Mouse (Mus musculus) stomach, embryonic 16.5 days (tissue): ENCODE data around the gene Slc39a13. TPM values are rescaled to one million over a fixed set of nuclear protein-coding genes. Genes with fewer than 3 reads are reported as not detected.
"Not testable (repeated sequence)": the region's sequence is repeated elsewhere in the genome, so short reads cannot be mapped to it uniquely, and the experiment has no call there.

Experiments used
- ATAC-seq: fragments of 200-750 bp; cut with Nextera tagmentation; 2 replicates; pipeline ENCODE4 v1.8.0; 2017; ENCODE audit warnings: moderate number of reproducible peaks, moderate TSS enrichment; ENCODE audit not compliant: insufficient read depth, low FRiP score
- H3K27ac ChIP-seq: fragments of 300-500 bp; sonication (generic); 2 replicates; pipeline ENCODE4 v1.5.1; 2014; ENCODE audit warnings: low read length
- H3K27me3 ChIP-seq: fragments of 300-500 bp; sonication (generic); 2 replicates; pipeline ENCODE4 v1.6.1; 2014; ENCODE audit warnings: low read length, control low read depth, mixed read lengths; ENCODE audit not compliant: control insufficient read depth, insufficient read depth
- H3K36me3 ChIP-seq: fragments of 300-500 bp; sonication (generic); 2 replicates; pipeline ENCODE4 v1.6.1; 2014; ENCODE audit warnings: low read length; ENCODE audit not compliant: control insufficient read depth, insufficient read depth
- H3K4me1 ChIP-seq: fragments of 300-500 bp; sonication (generic); 2 replicates; pipeline ENCODE4 v1.6.1; 2014; ENCODE audit warnings: low read length, control low read depth, mixed read lengths; ENCODE audit not compliant: control insufficient read depth, insufficient read depth
- H3K4me2 ChIP-seq: fragments of 300-500 bp; sonication (generic); 2 replicates; pipeline ENCODE4 v1.6.1; 2014; ENCODE audit warnings: low read depth, low read length, mixed read lengths
- H3K4me3 ChIP-seq: fragments of 300-500 bp; sonication (generic); replicated peaks from 2 replicates; pipeline ENCODE4 v1.5.1; 2014; ENCODE audit warnings: mild to moderate bottlenecking, low read length
- H3K9ac ChIP-seq: fragments of 300-500 bp; sonication (generic); 2 replicates; pipeline ENCODE4 v1.6.1; 2014; ENCODE audit warnings: low read length
- H3K9me3 ChIP-seq: fragments of 300-500 bp; sonication (generic); replicated peaks from 2 replicates; pipeline ENCODE4 v1.6.1; 2016; ENCODE audit warnings: low read length, control low read depth; ENCODE audit not compliant: control insufficient read depth
- WGBS: fragments of 180-500 bp; shearing (Covaris S2); extraction: QIAGEN DNeasy Blood & Tissue Kit; methylation state at CpG from one replicate; pipeline ENCODE4 v1.1.7; 2014; 5-methylcytosine and 5-hydroxymethylcytosine counted together
- polyA plus RNA-seq: library from polyadenylated mRNA; unstranded; fragments of >200 nt; fragmentation: Nextera tagmentation; extraction: Ambion mirVana; gene quantifications from 2 replicates; pipeline ENCODE4 v1.2.1, GENCODE M21; 2015

Gene Slc39a13
- polyA plus RNA-seq, 1 experiment from 2014 or later: 43.7 TPM

GRCm38 (mm10) chr2:91026491-91026890 is 43.7 kb downstream of the Slc39a13 start:
- Histone ChIP-seq H3K4me2 (no peak overlapping the region), H3K4me1 (no peaks in the 10 kb centered on the region), H3K36me3 (no peaks in the 10 kb centered on the region), H3K9me3 (no peaks in the 10 kb centered on the region), H3K27me3 (no peaks in the 10 kb centered on the region), H3K4me3 (no peak overlapping the region), H3K27ac (no peak overlapping the region), H3K9ac (no peak overlapping the region)
- 81% methylated on average over 1 of the region's 1 CpGs for WGBS
- no peak for ATAC-seq

DNA sequence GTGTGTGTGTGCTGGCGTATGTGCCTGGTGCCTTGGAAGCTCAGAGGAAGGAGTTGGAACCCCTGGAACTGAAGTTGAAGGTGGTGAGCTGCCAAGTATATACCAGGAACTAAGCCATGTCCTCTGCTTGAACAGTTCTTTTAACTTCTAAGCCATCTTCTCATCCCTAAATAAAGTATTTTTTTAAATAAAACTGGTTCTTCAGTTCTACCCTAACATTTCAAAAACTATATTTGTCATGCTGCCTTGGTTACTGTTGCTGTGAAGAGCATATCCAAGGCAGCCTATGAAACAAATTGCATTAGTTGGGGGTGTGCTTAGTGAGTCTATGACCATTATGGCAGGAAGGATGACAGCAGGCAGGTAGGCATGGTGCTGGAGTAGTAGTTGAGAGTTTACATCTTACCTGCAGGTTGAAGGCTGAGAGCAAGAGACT is 45.1 kb downstream of the Slc39a13 start:
- 93% methylated on average over 1 of the region's 1 CpGs for WGBS
- Histone ChIP-seq H3K27ac (no peak overlapping the region), H3K9me3 (no peaks in the 10 kb centered on the region), H3K27me3 (no peaks in the 10 kb centered on the region), H3K36me3 (no peaks in the 10 kb centered on the region), H3K4me3 (no peak overlapping the region), H3K9ac (no peak overlapping the region), H3K4me1 (no peaks in the 10 kb centered on the region), H3K4me2 (no peak overlapping the region)
- no peak for ATAC-seq

- 92% methylated on average over 1 of the region's 1 CpGs for WGBS
- ATAC-seq: no peak
Observed at GRCm38 (mm10) chr2:91023956-91024355, 46.3 kb downstream of the Slc39a13 start.

DNA sequence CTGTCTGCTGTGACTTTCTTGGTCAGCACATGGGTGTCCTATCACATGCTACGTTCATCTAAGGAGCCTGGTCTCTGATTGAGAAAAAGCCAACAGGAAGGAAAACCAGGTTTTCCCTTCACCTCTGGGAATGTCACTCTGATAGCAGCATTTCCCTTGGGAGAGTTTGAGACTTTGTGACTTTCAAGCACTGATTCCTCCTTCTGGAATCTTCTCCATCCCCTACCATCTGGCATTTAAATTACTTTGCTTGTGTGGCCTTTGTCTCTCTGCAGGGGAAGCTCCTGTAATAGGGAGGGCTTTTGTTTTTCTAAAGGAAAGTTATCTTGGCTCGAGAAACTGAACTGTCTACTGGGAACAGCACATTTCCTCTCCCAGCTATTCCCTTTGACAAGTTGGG is 47.1 kb downstream of the Slc39a13 start:
- Histone ChIP-seq H3K36me3 (no peaks in the 10 kb centered on the region), H3K27me3 (no peaks in the 10 kb centered on the region), H3K9ac (no peak overlapping the region), H3K9me3 (no peaks in the 10 kb centered on the region), H3K27ac (no peak overlapping the region), H3K4me3 (no peak overlapping the region), H3K4me2 (no peak overlapping the region), H3K4me1 (no peaks in the 10 kb centered on the region)
- 71% methylated on average over 2 of the region's 2 CpGs for WGBS
- ATAC-seq: no peak

More at GRCm38 (mm10) chr2:91023956-91024355, 46.3 kb downstream of the Slc39a13 start:
- no peaks in the 10 kb centered on the region for H3K9me3 ChIP-seq
- no peak overlapping the region for H3K4me3 ChIP-seq
- no peaks in the 10 kb centered on the region for H3K36me3 ChIP-seq
- H3K4me2 ChIP-seq: no peak overlapping the region
- no peaks in the 10 kb centered on the region for H3K27me3 ChIP-seq
- H3K4me1 ChIP-seq: no peaks in the 10 kb centered on the region
- no peak overlapping the region for H3K9ac ChIP-seq
- no peak overlapping the region for H3K27ac ChIP-seq

DNA sequence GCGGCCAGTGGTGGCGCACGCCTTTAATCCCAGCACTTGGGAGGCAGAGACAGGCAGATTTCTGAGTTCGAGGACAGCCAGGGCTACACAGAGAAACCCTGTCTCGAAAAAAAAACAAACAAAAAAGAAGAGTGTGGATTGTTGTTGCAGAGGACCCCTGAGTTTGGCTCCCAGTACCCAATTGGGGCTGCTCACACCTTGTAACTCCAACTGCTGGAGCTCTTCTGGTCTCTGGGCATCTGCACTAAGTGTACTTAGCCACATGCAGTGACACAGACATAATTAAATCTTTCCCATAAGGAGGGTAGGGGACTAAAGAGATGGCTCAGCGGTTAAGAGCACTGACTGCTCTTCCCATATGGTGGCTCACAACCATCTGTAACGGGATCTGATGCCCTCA is 48.0 kb downstream of the Slc39a13 start:
- ATAC-seq, H3K9me3 ChIP-seq, H3K27ac ChIP-seq, H3K4me3 ChIP-seq, H3K4me2 ChIP-seq, H3K36me3 ChIP-seq, H3K4me1 ChIP-seq, H3K27me3 ChIP-seq, H3K9ac ChIP-seq: not testable (repeated sequence)
- WGBS: 96% methylated on average over 7 of the region's 7 CpGs

- H3K27me3 ChIP-seq: no peaks in the 10 kb centered on the region
- peaks cover 5% of the 10 kb centered on the region; the same call in 1 of the 2 replicates for H3K36me3 ChIP-seq
- H3K9ac ChIP-seq: no peak overlapping the region
- ATAC-seq: no peak
- no peaks in the 10 kb centered on the region for H3K4me1 ChIP-seq
- H3K9me3 ChIP-seq: no peaks in the 10 kb centered on the region
- no peak overlapping the region for H3K4me3 ChIP-seq
- WGBS: 91% methylated on average over 3 of the region's 3 CpGs
- H3K4me2 ChIP-seq: no peak overlapping the region
- H3K27ac ChIP-seq: no peak overlapping the region
Observed at GRCm38 (mm10) chr2:91019911-91020310, 50.3 kb downstream of the Slc39a13 start.

GRCm38 (mm10) chr2:91018061-91018788 is 52.0 kb downstream of the Slc39a13 start:
- 88% methylated on average over 8 of the region's 8 CpGs for whole genome bisulfite sequencing
- peaks cover 12% of the 10 kb centered on the region; the same call in 1 of the 2 replicates for H3K36me3 ChIP-seq
- H3K27me3 ChIP-seq: no peaks in the 10 kb centered on the region
- no peak overlapping the region for H3K4me2 ChIP-seq
- H3K4me3 ChIP-seq: no peak overlapping the region
- H3K9me3 ChIP-seq: no peaks in the 10 kb centered on the region
- H3K27ac ChIP-seq: no peak overlapping the region
- H3K4me1 ChIP-seq: no peaks in the 10 kb centered on the region
- ATAC-seq: no peak
- no peak overlapping the region for H3K9ac ChIP-seq

DNA sequence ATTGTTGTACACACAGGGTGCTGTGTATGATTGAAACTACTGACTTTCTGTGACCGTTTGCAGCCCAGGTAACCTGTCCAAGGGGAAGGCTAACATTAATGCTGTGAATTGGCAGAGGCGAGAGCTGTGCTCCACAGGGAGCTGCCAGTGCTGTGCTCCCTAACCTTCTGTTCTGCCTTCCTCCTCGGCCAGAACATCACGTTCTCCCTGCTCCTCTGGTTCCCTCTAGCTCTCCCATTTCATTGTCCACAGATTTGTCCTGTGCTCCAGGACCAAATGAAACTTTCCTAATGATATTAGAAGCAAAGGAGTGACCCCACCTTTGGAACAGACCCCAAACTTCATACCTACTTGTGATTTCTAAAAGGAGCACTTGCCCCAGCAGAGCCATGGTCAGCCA is 54.8 kb downstream of the Slc39a13 start:
- Histone ChIP-seq H3K36me3 (peaks cover 20% of the 10 kb centered on the region; the same call in 1 of the 2 replicates), H3K27ac (no peak overlapping the region), H3K4me2 (no peak overlapping the region), H3K4me3 (no peak overlapping the region), H3K9ac (no peak overlapping the region), H3K27me3 (no peaks in the 10 kb centered on the region), H3K4me1 (no peaks in the 10 kb centered on the region), H3K9me3 (no peaks in the 10 kb centered on the region)
- 82% methylated on average over 4 of the region's 4 CpGs for WGBS
- ATAC-seq: no peak

- no peak overlapping the region for H3K27ac ChIP-seq
- H3K9ac ChIP-seq: no peak overlapping the region
- H3K4me2 ChIP-seq: no peak overlapping the region
- H3K4me1 ChIP-seq: no peaks in the 10 kb centered on the region
- H3K36me3 ChIP-seq: peaks cover 26% of the 10 kb centered on the region
- no peak for ATAC-seq
- no peak overlapping the region for H3K4me3 ChIP-seq
- no peaks in the 10 kb centered on the region for H3K27me3 ChIP-seq
- WGBS: 77% methylated on average over 2 of the region's 2 CpGs
- H3K9me3 ChIP-seq: no peaks in the 10 kb centered on the region
Observed at GRCm38 (mm10) chr2:91013881-91014280, 56.3 kb downstream of the Slc39a13 start.
